Mouse (Mus musculus) T-cell, adult 2 months (primary cell): ENCODE measurements at regions not wholly inside any gene's neighbourhood (a gene's known extent, or its start where the extent isn't known, plus 50 kb on each side); places are given as distances from the start of the nearest gene placed in this dataset.
A peak's percentile ranks its signal among the peaks of the same experiment; 100 is the strongest.
"Not testable (repeated sequence)": the region's sequence is repeated elsewhere in the genome, so short reads cannot be mapped to it uniquely, and the experiment has no call there.

Source experiments
- DNase-seq: peaks from one replicate; pipeline ENCODE4 v3.0.0; 2022; ENCODE audit warnings: low spot score

- peak; percentile 41 for DNase-seq
Observed at GRCm38 (mm10) chrX:153887285-153887684, 55.3 kb downstream of the Spin2c start.

GRCm38 (mm10) chrX:153927996-153928395 is 84.4 kb downstream of the Samt1 start:
- DNase-seq, result no peak

DNA sequence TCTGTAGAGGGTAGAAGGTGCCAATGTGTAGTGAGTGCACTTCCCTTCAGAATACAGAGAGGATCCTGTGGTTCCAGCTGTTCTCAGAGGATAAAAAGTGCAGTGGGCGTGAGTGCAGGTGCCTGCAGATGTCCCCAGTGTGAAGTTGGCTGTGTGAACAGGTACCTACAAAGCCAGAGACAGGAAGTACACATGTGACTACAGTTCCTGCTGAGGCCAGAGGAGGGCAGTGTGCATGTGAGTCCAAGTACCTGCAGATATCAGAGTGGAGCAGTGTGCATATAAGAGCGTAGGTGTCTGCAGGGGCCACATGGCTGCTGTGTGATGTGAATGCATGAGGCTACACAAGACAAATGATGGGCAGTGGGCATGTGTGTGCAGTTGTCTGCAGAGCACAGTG is 79.9 kb downstream of the Samt1 start:
- peak; percentile 42 for DNase-seq

DNA sequence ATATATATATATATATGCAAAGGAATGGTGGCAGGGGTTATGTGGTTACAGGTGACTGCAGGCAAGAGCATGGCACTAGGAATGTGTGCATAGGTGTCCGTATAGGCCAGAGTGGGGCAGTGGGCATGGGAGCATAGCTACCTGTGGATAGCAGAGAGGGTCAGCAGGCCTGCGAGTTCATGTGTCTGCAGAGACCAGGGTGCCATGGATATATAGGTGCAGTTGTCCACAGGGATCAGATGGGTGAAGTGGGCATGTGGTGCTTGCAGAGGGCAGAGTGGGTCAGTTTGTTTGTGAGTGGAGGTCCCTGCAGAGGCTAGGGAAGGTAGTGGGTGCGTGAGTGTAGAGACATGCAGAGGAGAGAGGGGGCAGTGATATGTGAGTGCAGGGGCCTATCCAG is 76.3 kb downstream of the Samt1 start:
- DNase-seq, result no peak

DNA sequence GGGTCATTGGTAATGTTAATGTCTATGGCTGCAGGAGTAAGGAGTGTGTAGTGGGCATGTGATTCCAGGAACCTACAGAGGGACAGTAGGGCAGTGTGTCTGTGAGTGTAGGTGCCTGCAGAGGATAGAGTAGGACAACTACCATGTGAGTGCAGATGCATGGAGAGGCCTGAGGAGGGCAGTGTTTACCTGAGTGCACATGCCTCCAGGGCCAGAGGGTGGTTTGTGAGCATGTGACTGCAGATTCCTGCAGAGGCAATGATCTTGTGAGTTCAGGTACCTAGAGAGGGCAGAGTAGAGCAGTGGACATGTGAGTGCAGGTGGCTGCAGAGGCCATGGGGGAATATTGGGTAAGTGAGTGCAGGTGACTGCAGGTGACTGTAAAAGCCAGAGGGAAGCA is 75.1 kb downstream of the Samt1 start:
- DNase-seq, result no peak

DNA sequence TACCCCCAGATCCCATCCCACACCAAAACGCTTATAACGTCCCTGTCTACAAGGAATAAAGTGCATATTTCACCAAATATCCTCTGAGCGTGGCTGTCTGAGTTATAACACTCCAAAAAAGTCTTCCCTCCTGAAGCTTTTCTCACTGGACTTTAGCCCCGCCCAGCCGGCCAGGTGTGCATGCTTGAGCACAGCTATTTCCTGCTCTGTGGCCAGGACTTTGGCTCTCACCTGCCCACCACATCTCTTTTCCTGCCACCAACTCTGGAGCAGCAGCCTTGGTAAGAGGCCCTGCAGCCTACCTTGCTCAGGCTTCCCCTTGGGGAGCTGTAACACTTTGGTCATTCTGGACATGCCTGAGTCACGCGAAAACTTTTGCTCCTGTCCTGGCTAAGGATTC is 72.4 kb downstream of the Samt1 start:
- no peak for DNase-seq

- not testable (repeated sequence) for DNase-seq
Observed at GRCm38 (mm10) chrX:153941130-153941529, 71.3 kb downstream of the Samt1 start.
